Mouse (Mus musculus) forebrain, embryonic 12.5 days (tissue): ENCODE results near the gene Adamts3. TPM values are rescaled to one million over a fixed set of nuclear protein-coding genes. Genes with fewer than 3 reads are reported as not detected.

ENCODE experiments used
- ATAC-seq: fragments of 200-750 bp; cut with Nextera tagmentation; 2 replicates; pipeline ENCODE4 v1.8.0; 2017; ENCODE audit warnings: moderate TSS enrichment; ENCODE audit not compliant: low FRiP score
- H3K27ac ChIP-seq: fragments of 300-500 bp; sonication (generic); 2 replicates; pipeline ENCODE4 v1.5.1; 2016; ENCODE audit warnings: mild to moderate bottlenecking
- H3K27me3 ChIP-seq: fragments of 300-500 bp; sonication (generic); 2 replicates; pipeline ENCODE4 v1.6.1; 2016; ENCODE audit warnings: mild to moderate bottlenecking
- H3K36me3 ChIP-seq: fragments of 300-500 bp; sonication (generic); replicated peaks from 2 replicates; pipeline ENCODE4 v1.6.1; 2016; ENCODE audit warnings: mild to moderate bottlenecking
- H3K4me1 ChIP-seq: fragments of 300-500 bp; sonication (generic); 2 replicates; pipeline ENCODE4 v1.6.1; 2016
- H3K4me2 ChIP-seq: fragments of 300-500 bp; sonication (generic); 2 replicates; pipeline ENCODE4 v1.6.1; 2016; ENCODE audit warnings: mild to moderate bottlenecking, moderate library complexity
- H3K4me3 ChIP-seq: fragments of 300-500 bp; sonication (generic); replicated peaks from 2 replicates; pipeline ENCODE4 v1.5.1; 2016; ENCODE audit warnings: mild to moderate bottlenecking
- H3K9ac ChIP-seq: fragments of 300-500 bp; sonication (generic); 2 replicates; pipeline ENCODE4 v1.6.1; 2016; ENCODE audit warnings: mild to moderate bottlenecking
- H3K9me3 ChIP-seq: fragments of 300-500 bp; sonication (generic); 2 replicates; pipeline ENCODE4 v1.6.1; 2016
- WGBS: fragments of 180-500 bp; shearing (Covaris S2); methylation state at CpG from one replicate; pipeline ENCODE4 v1.1.7; 2016; 5-methylcytosine and 5-hydroxymethylcytosine counted together
- polyA plus RNA-seq: library from polyadenylated mRNA; unstranded; fragments of >200 nt; fragmentation: Nextera tagmentation; extraction: Ambion mirVana; gene quantifications from 2 replicates; pipeline ENCODE4 v1.2.1, GENCODE M21; 2016

Gene Adamts3
- polyA plus RNA-seq, 1 experiment from 2014 or later = 4.4 TPM

GRCm38 (mm10) chr5:89678148-89678547, 205.0 kb downstream of the Adamts3 start:
- Histone ChIP-seq H3K27ac (no peak overlapping the region), H3K9me3 (no peaks in the 10 kb centered on the region), H3K9ac (no peak overlapping the region), H3K4me1 (no peaks in the 10 kb centered on the region), H3K27me3 (no peaks in the 10 kb centered on the region), H3K4me3 (no peak overlapping the region), H3K36me3 (no peaks in the 10 kb centered on the region), H3K4me2 (no peak overlapping the region)
- 89% methylated on average over 4 of the region's 4 CpGs for WGBS
- no peak for ATAC-seq

GRCm38 (mm10) chr5:89674066-89674848, 208.9 kb downstream of the Adamts3 start:
- H3K4me3 ChIP-seq = no peak overlapping the region
- H3K9ac ChIP-seq = no peak overlapping the region
- ATAC-seq = no peak
- no peaks in the 10 kb centered on the region for H3K36me3 ChIP-seq
- H3K27ac ChIP-seq = no peak overlapping the region
- H3K4me2 ChIP-seq = no peak overlapping the region
- no peaks in the 10 kb centered on the region for H3K27me3 ChIP-seq
- WGBS = 78% methylated on average over 9 of the region's 9 CpGs
- no peaks in the 10 kb centered on the region for H3K9me3 ChIP-seq
- H3K4me1 ChIP-seq = no peaks in the 10 kb centered on the region

GRCm38 (mm10) chr5:89672950-89673349, 210.2 kb downstream of the Adamts3 start:
- no peak for ATAC-seq
- H3K27me3 ChIP-seq = no peaks in the 10 kb centered on the region
- no peak overlapping the region for H3K27ac ChIP-seq
- no peak overlapping the region for H3K4me2 ChIP-seq
- 69% methylated on average over 4 of the region's 4 CpGs for WGBS
- no peak overlapping the region for H3K4me3 ChIP-seq
- no peaks in the 10 kb centered on the region for H3K36me3 ChIP-seq
- H3K4me1 ChIP-seq = no peaks in the 10 kb centered on the region
- H3K9ac ChIP-seq = no peak overlapping the region
- no peaks in the 10 kb centered on the region for H3K9me3 ChIP-seq

- no peak for ATAC-seq
- WGBS = 92% methylated on average over 1 of the region's 1 CpGs
- no peaks in the 10 kb centered on the region for H3K27me3 ChIP-seq
- no peaks in the 10 kb centered on the region for H3K36me3 ChIP-seq
- H3K4me3 ChIP-seq = no peak overlapping the region
- no peak overlapping the region for H3K27ac ChIP-seq
- no peak overlapping the region for H3K9ac ChIP-seq
- no peaks in the 10 kb centered on the region for H3K4me1 ChIP-seq
- no peaks in the 10 kb centered on the region for H3K9me3 ChIP-seq
- no peak overlapping the region for H3K4me2 ChIP-seq
These were observed 228.8 kb downstream of the Adamts3 start for GRCm38 (mm10) chr5:89654327-89654726.

GRCm38 (mm10) chr5:89653862-89654261, 229.3 kb downstream of the Adamts3 start:
- Histone ChIP-seq H3K9ac (no peak overlapping the region), H3K4me3 (no peak overlapping the region), H3K4me2 (no peak overlapping the region), H3K9me3 (no peaks in the 10 kb centered on the region), H3K27ac (no peak overlapping the region), H3K27me3 (no peaks in the 10 kb centered on the region), H3K36me3 (no peaks in the 10 kb centered on the region), H3K4me1 (no peaks in the 10 kb centered on the region)
- ATAC-seq = no peak
- WGBS = 89% methylated on average over 2 of the region's 2 CpGs

- H3K27ac ChIP-seq = no peak overlapping the region
- no peaks in the 10 kb centered on the region for H3K36me3 ChIP-seq
- no peak overlapping the region for H3K9ac ChIP-seq
- no peak overlapping the region for H3K4me3 ChIP-seq
- no peak overlapping the region for H3K4me2 ChIP-seq
- H3K27me3 ChIP-seq = no peaks in the 10 kb centered on the region
- ATAC-seq = no peak
- H3K4me1 ChIP-seq = no peaks in the 10 kb centered on the region
- H3K9me3 ChIP-seq = no peaks in the 10 kb centered on the region
These were observed 236.2 kb downstream of the Adamts3 start for GRCm38 (mm10) chr5:89646940-89647339.

- ATAC-seq = no peak
- Histone ChIP-seq H3K4me2 (no peak overlapping the region), H3K9me3 (no peaks in the 10 kb centered on the region), H3K9ac (no peak overlapping the region), H3K36me3 (no peaks in the 10 kb centered on the region), H3K4me3 (no peak overlapping the region), H3K27me3 (no peaks in the 10 kb centered on the region), H3K4me1 (no peaks in the 10 kb centered on the region), H3K27ac (no peak overlapping the region)
- WGBS = 80% methylated on average over 2 of the region's 2 CpGs
These were observed 247.7 kb downstream of the Adamts3 start for GRCm38 (mm10) chr5:89635434-89635833.

GRCm38 (mm10) chr5:89631599-89631998, 251.5 kb downstream of the Adamts3 start:
- no peaks in the 10 kb centered on the region for H3K9me3 ChIP-seq
- H3K36me3 ChIP-seq = no peaks in the 10 kb centered on the region
- no peak overlapping the region for H3K4me3 ChIP-seq
- H3K27ac ChIP-seq = no peak overlapping the region
- no peaks in the 10 kb centered on the region for H3K27me3 ChIP-seq
- ATAC-seq = no peak
- no peaks in the 10 kb centered on the region for H3K4me1 ChIP-seq
- H3K4me2 ChIP-seq = no peak overlapping the region
- no peak overlapping the region for H3K9ac ChIP-seq
- 81% methylated on average over 1 of the region's 1 CpGs for WGBS
